Mouse (Mus musculus): Measurements from ENCODE around the gene Gpr173. TPM values are rescaled to one million over a fixed set of nuclear protein-coding genes. Genes with fewer than 3 reads are reported as not detected.

Gene Gpr173
- polyA plus RNA-seq, 2 experiments = 4.5 to 13.0 TPM

DNA sequence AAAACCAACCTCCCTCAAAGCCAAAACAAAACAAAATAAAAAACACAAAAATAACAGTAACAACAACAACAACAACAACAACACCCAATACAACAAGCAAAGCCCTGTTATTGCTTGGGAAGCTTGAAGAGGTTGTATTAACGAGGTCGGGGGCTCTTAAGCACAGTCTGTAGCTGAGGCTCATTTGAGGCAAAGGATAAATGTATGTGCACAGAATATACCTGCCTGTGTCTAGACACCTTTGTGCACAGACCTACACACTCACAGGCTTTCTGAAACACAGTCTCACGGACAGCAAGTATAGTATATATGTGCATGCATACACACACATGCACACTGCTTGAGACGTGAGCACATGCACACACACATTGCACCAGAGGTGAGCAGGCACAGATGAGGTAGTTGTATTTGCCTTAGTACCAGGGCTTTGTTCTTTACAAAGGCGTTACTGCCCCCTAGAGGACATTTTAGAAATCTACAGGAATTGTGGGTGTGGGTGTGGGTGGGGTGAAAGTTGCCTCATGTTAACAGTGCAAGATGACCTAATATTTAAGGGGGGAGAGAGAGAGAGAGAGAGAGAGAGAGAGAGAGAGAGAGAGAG, 15.9 kb downstream of the Gpr173 start:
- 20% methylated on average over 5 of the region's 5 CpGs for WGBS
- peak; percentile 70 for DNase-seq (ENCODE audit: low spot score)
- no peak overlapping the region for H3K4me2 ChIP-seq (replicated peaks; ENCODE audit: low read depth, low read length, severe bottlenecking)

DNA sequence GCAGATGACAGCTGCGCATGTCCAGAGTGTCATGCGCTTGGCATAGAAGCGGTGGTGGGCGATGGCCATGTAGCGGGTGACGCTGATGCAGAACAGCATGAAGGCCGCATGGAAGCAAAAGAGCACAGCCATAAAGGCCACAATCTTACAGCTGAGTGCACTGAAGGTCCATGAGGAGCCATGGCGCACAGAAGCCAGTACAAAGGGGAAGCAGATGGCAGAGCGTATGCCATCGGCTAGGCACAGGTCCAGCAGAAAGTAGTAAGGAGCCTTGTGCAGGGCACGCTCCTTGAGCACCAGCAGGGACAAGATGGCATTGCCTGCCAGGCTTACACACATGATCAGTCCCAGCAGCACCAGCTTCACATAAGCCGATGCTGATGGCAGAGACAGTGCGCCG, 21.5 kb downstream of the Gpr173 start:
- Histone ChIP-seq H3K4me2 (replicated peaks; ENCODE audit: low read depth, low read length, severe bottlenecking) (no peak overlapping the region), H3K9me3 (ENCODE audit: control insufficient read depth, low read length) (no peaks in the 10 kb centered on the region), H3K27me3 (ENCODE audit: control insufficient read depth, insufficient read depth, low read length) (peaks cover 4% of the 10 kb centered on the region; the same call in 1 of the 2 replicates), H3K9ac (ENCODE audit: low read depth, low read length, severe bottlenecking) (no peak overlapping the region), H3K4me1 (ENCODE audit: control insufficient read depth, insufficient read depth, low read length) (no peaks in the 10 kb centered on the region), H3K4me3 (replicated peaks; ENCODE audit: low read length) (no peak overlapping the region), H3K27ac (replicated peaks; ENCODE audit: low read depth, low read length) (no peak overlapping the region), H3K36me3 (ENCODE audit: control insufficient read depth, insufficient read depth, low read length) (no peaks in the 10 kb centered on the region)
- no peak for TF ChIP-seq POLR2A (IDR thresholded peaks at IDR 0.05; ENCODE audit: borderline replicate concordance, extremely low read depth, insufficient read depth, insufficient read length)
- DNase-seq (ENCODE audit: low spot score) (no peak), ATAC-seq (ENCODE audit: low FRiP score, low read depth) (no peak)
- 97% methylated on average over 14 of the region's 14 CpGs for WGBS

More for the DNA sequence above, 15.9 kb downstream of the Gpr173 start:
- no peak overlapping the region for H3K27ac ChIP-seq (replicated peaks; ENCODE audit: low read depth, low read length)
- peak; percentile 55 for ATAC-seq (ENCODE audit: low FRiP score, low read depth)
- TF ChIP-seq POLR2A (IDR thresholded peaks at IDR 0.05; ENCODE audit: borderline replicate concordance, extremely low read depth, insufficient read depth, insufficient read length) = no peak
- H3K4me1 ChIP-seq (ENCODE audit: control insufficient read depth, insufficient read depth, low read length) = no peaks in the 10 kb centered on the region
- no peaks in the 10 kb centered on the region; the same call in 1 of the 2 replicates for H3K27me3 ChIP-seq (ENCODE audit: control insufficient read depth, insufficient read depth, low read length)
- no peak overlapping the region for H3K9ac ChIP-seq (ENCODE audit: low read depth, low read length, severe bottlenecking)
- no peak overlapping the region for H3K4me3 ChIP-seq (replicated peaks; ENCODE audit: low read length)
- H3K9me3 ChIP-seq (ENCODE audit: control insufficient read depth, low read length) = no peaks in the 10 kb centered on the region
- H3K36me3 ChIP-seq (ENCODE audit: control insufficient read depth, insufficient read depth, low read length) = no peaks in the 10 kb centered on the region

DNA sequence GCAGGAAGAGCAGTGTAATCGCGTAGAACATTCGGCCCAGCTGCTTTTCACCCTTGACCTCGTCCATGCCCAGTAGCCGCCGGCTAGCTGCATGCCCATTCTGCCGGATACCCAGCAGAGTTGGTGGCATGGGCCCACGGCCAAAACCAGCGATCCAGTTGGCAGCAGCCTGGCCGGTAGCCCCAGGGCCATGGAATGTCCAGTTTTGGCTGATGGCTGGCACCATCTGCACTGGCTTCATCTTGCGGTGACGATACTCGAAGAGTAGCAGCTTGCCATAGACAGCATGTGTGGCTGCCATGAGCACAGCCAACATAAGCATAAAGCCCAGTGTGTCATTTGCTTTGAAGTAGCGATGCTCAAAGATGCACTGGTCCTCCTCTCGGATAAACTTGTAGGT, 21.9 kb downstream of the Gpr173 start:
- DNase-seq (ENCODE audit: low spot score) (no peak), ATAC-seq (ENCODE audit: low FRiP score, low read depth) (no peak)
- WGBS = 87% methylated on average over 15 of the region's 15 CpGs
- H3K4me3 ChIP-seq (replicated peaks; ENCODE audit: low read length) = no peak overlapping the region
- H3K27ac ChIP-seq (replicated peaks; ENCODE audit: low read depth, low read length) = no peak overlapping the region
- TF ChIP-seq POLR2A (IDR thresholded peaks at IDR 0.05; ENCODE audit: borderline replicate concordance, extremely low read depth, insufficient read depth, insufficient read length) = no peak
- H3K27me3 ChIP-seq (ENCODE audit: control insufficient read depth, insufficient read depth, low read length) = peaks cover 4% of the 10 kb centered on the region; the same call in 1 of the 2 replicates
- H3K9me3 ChIP-seq (ENCODE audit: control insufficient read depth, low read length) = no peaks in the 10 kb centered on the region
- no peak overlapping the region for H3K9ac ChIP-seq (ENCODE audit: low read depth, low read length, severe bottlenecking)
- no peak overlapping the region for H3K4me2 ChIP-seq (replicated peaks; ENCODE audit: low read depth, low read length, severe bottlenecking)
- no peaks in the 10 kb centered on the region for H3K36me3 ChIP-seq (ENCODE audit: control insufficient read depth, insufficient read depth, low read length)
- no peaks in the 10 kb centered on the region for H3K4me1 ChIP-seq (ENCODE audit: control insufficient read depth, insufficient read depth, low read length)

DNA sequence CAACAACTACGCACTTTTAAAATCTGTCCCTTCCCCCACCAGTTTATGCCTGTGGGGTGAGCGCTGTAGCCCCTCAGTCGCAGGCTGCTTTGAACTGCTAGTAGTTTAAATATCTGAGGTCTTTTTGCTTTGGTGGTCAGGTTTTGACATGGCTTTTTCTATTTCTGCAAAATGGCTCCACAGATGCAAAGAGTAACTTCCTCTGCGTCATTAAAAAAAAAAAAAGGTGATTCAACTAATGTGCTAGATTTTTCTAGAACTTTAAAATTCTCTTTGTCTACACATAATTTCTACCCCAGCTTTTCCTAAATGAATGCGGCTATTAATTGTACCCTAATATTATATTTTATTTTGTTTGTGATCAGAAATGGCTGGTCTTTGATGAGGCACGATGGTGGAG, 25.6 kb downstream of the Gpr173 start:
- Histone ChIP-seq H3K27me3 (ENCODE audit: control insufficient read depth, insufficient read depth, low read length) (peaks cover 4% of the 10 kb centered on the region; the same call in 1 of the 2 replicates), H3K27ac (replicated peaks; ENCODE audit: low read depth, low read length) (peak overlapping the region; percentile 81), H3K9ac (ENCODE audit: low read depth, low read length, severe bottlenecking) (no peak overlapping the region), H3K36me3 (ENCODE audit: control insufficient read depth, insufficient read depth, low read length) (peaks cover 18% of the 10 kb centered on the region), H3K9me3 (ENCODE audit: control insufficient read depth, low read length) (no peaks in the 10 kb centered on the region), H3K4me1 (ENCODE audit: control insufficient read depth, insufficient read depth, low read length) (no peaks in the 10 kb centered on the region), H3K4me3 (replicated peaks; ENCODE audit: low read length) (peak overlapping the region; percentile 56), H3K4me2 (replicated peaks; ENCODE audit: low read depth, low read length, severe bottlenecking) (peak overlapping the region; percentile 47)
- ATAC-seq (ENCODE audit: low FRiP score, low read depth) (no peak), DNase-seq (ENCODE audit: low spot score) (no peak)
- TF ChIP-seq POLR2A (IDR thresholded peaks at IDR 0.05; ENCODE audit: borderline replicate concordance, extremely low read depth, insufficient read depth, insufficient read length) = no peak
- 30% methylated on average over 6 of the region's 6 CpGs for WGBS

DNA sequence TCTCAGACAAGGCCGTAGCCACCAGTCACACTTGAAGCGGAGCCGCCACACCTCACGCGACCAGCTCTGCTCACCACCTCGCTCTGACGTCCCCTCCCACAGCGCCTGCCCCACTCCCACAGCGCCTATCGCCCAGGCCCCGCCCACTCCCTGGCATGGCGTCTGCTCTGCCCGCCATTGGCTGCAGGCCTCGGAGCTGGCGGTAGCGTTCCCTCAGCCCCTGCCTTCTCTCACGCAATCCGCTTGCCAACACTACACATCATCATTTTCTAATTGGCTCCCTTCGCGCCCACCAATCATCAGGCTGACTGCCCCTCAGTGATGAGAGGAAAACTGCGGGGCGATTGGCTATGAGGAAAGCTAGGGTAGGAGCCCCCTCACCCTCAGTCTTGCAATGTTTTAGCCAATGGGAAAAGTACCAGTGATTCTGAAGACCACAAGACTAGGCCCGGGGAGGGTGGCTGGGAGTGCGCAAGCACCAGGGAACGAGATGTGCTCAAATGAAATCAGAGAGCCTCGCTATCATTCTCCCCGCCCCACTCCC, 26.1 kb downstream of the Gpr173 start, which contains the start of gene Tspyl2:
Gene Tspyl2 (minus strand): TSS at position 68 of the 544 bp plus-strand sequence.
- H3K27me3 ChIP-seq (ENCODE audit: control insufficient read depth, insufficient read depth, low read length) = peaks cover 4% of the 10 kb centered on the region; the same call in 1 of the 2 replicates
- no peaks in the 10 kb centered on the region for H3K9me3 ChIP-seq (ENCODE audit: control insufficient read depth, low read length)
- no peaks in the 10 kb centered on the region for H3K4me1 ChIP-seq (ENCODE audit: control insufficient read depth, insufficient read depth, low read length)
- DNase-seq (ENCODE audit: low spot score) = peak; percentile 96
- peak; percentile 56; the same call in 1 of the 2 replicates for TF ChIP-seq POLR2A (IDR thresholded peaks at IDR 0.05; ENCODE audit: borderline replicate concordance, extremely low read depth, insufficient read depth, insufficient read length)
- 11% methylated on average over 18 of the region's 27 CpGs for WGBS
- peak within 1 kb of the TSS; percentile 54 for H3K4me2 ChIP-seq (replicated peaks; ENCODE audit: low read depth, low read length, severe bottlenecking)
- H3K36me3 ChIP-seq (ENCODE audit: control insufficient read depth, insufficient read depth, low read length) = peaks cover 18% of the 10 kb centered on the region
- H3K27ac ChIP-seq (replicated peaks; ENCODE audit: low read depth, low read length) = peak within 1 kb of the TSS; percentile 81
- H3K4me3 ChIP-seq (replicated peaks; ENCODE audit: low read length) = peak within 1 kb of the TSS; percentile 56
- peak; percentile 96 for ATAC-seq (ENCODE audit: low FRiP score, low read depth)
- peak within 1 kb of the TSS; percentile 73 for H3K9ac ChIP-seq (ENCODE audit: low read depth, low read length, severe bottlenecking)

Data from limb, embryonic 14.5 days (tissue).